ENCODE assay signal across 8 mouse cellular contexts in genomic region chr17:37046312-37047112, GRCm38 (mm10). TPM values are rescaled to one million over a fixed set of nuclear protein-coding genes. Genes with fewer than 3 reads are reported as not detected.
DNase-seq lines count a peak whose midpoint lies in the region; ATAC-seq and TF ChIP-seq lines count a peak whose summit lies in the region.
"Had no signal": no experiment of that assay in that cellular context is flagged by ENCODE, and none has a peak within 500 bp of the region (broad histone marks: within the 10 kb centered on the region; RNA-seq: fewer than 3 reads in every experiment).

No protein-coding gene starts in this region.

- 0 out of 2 replicates have a peak, but pooled peaks have one; percentile 43 for ATAC-seq in G1E (ENCODE audit: extremely low read depth, insufficient number of reproducible peaks, low FRiP score, poor library complexity, severe bottlenecking)
- ATAC-seq in forebrain, embryonic 13.5 days = peak; percentile 64

- no peaks in the 10 kb centered on the region for H3K9me3 ChIP-seq in G1E (replicated peaks)
- no peaks in the 10 kb centered on the region for H3K9me3 ChIP-seq in forebrain, embryonic 13.5 days (replicated peaks)
- no peaks in the 10 kb centered on the region for H3K9me3 ChIP-seq in hindbrain, embryonic 10.5 days

- H3K27me3 ChIP-seq in G1E (ENCODE audit: insufficient read depth, low read length) = peaks cover 22% of the 10 kb centered on the region
- H3K27me3 ChIP-seq in forebrain, embryonic 13.5 days = peaks cover 4% of the 10 kb centered on the region
- H3K27me3 ChIP-seq in hindbrain, embryonic 10.5 days (ENCODE audit: insufficient read depth, poor library complexity, severe bottlenecking) = peaks cover 34% of the 10 kb centered on the region

- H3K4me3 ChIP-seq in G1E (ENCODE audit: low read depth, low read length) = peak overlapping the region; percentile 82
- H3K4me3 ChIP-seq in forebrain, embryonic 13.5 days = peak overlapping the region; percentile 86
- peak overlapping the region; percentile 92 for H3K4me3 ChIP-seq in hindbrain, embryonic 10.5 days

- WGBS in forebrain, embryonic 13.5 days = under 1% methylated on average over 35 of the region's 58 CpGs
- 1% methylated on average over 46 of the region's 58 CpGs for WGBS in hindbrain, embryonic 10.5 days

- DNase-seq in G1E (ENCODE audit: low spot score) = peak; percentile 59
- DNase-seq in brain, embryonic 14.5 days (ENCODE audit: low read depth) = peak; percentile 84
- DNase-seq in hindbrain, embryonic 10.5 days (ENCODE audit: low spot score) = peak; percentile 71
- peak; percentile 56 for DNase-seq in layer of hippocampus, adult 9-11 months
- DNase-seq in lung, postnatal 10 days = peak; percentile 71
- peak; percentile 79 to 80 for DNase-seq in right cerebral cortex, postnatal 10 days (ENCODE audit: low spot score in 2 of 2)

- peaks cover 42% of the 10 kb centered on the region for H3K4me1 ChIP-seq in G1E (ENCODE audit: insufficient read depth, low read depth, low read length)
- peaks cover 49% of the 10 kb centered on the region for H3K4me1 ChIP-seq in forebrain, embryonic 13.5 days
- H3K4me1 ChIP-seq in hindbrain, embryonic 10.5 days (replicated peaks) = peaks cover 56% of the 10 kb centered on the region

- TF ChIP-seq CTCF in G1E (IDR thresholded peaks at IDR 0.05; ENCODE audit: low read depth, low read length) = no peak
- TF ChIP-seq CTCF in brain, embryonic 14.5 days (IDR thresholded peaks at IDR 0.05; ENCODE audit: borderline replicate concordance, extremely low read depth, insufficient read depth, insufficient read length) = peak; percentile 31; the same call in 1 of the 2 replicates

- H3K27ac ChIP-seq in forebrain, embryonic 13.5 days = peak overlapping the region; percentile 93
- peak overlapping the region; percentile 96 for H3K27ac ChIP-seq in hindbrain, embryonic 10.5 days

- peaks cover 28% of the 10 kb centered on the region for H3K36me3 ChIP-seq in G1E (replicated peaks)
- no peaks in the 10 kb centered on the region for H3K36me3 ChIP-seq in forebrain, embryonic 13.5 days (ENCODE audit: poor library complexity, severe bottlenecking)
- H3K36me3 ChIP-seq in hindbrain, embryonic 10.5 days = no peaks in the 10 kb centered on the region

- TF ChIP-seq POLR2A in brain, embryonic 14.5 days (IDR thresholded peaks at IDR 0.05; ENCODE audit: borderline replicate concordance, extremely low read depth, insufficient read depth, insufficient read length, poor library complexity, severe bottlenecking) = peak; percentile 34; the same call in 1 of the 2 replicates

- H3K9ac ChIP-seq in forebrain, embryonic 13.5 days = peak overlapping the region; percentile 96

- peak overlapping the region; percentile 91 for H3K4me2 ChIP-seq in forebrain, embryonic 13.5 days

RNA-seq across cellular contexts. Expression of gene Gabbr1, which starts 0.7 kb away (rescaled TPM):
- 35.2 and 36.4 TPM in 2 replicates for total RNA-seq in G1E (2014; fragmentation: Nextera tagmentation)
- 11.7 and 12.4 TPM in 2 replicates for total RNA-seq in G1E (2017)
- 31.9 and 42.6 TPM in 2 replicates for polyA plus RNA-seq in G1E (2012)
- 238 and 282 TPM in 2 replicates for polyA plus RNA-seq in brain, embryonic 14.5 days (2012; rRNA removed)
- polyA plus RNA-seq in forebrain, embryonic 13.5 days (2015; fragmentation: Nextera tagmentation; extraction: Ambion mirVana) = 30.1 and 35.2 TPM in 2 replicates
- polyA plus RNA-seq in hindbrain, embryonic 10.5 days (2016; fragmentation: Nextera tagmentation; extraction: Ambion mirVana) = 10.8 and 17.0 TPM in 2 replicates

RNA-seq across cellular contexts. Expression of gene Mog, which starts 23.3 kb away (rescaled TPM):
- total RNA-seq in G1E (2014; fragmentation: Nextera tagmentation) (not detected in 2 replicates), G1E (2017) (0.05 TPM in 1 of 2 replicates, not detected in the other)
- polyA plus RNA-seq in G1E (2012) = not detected in 2 replicates
- polyA plus RNA-seq in brain, embryonic 14.5 days (2012; rRNA removed) = not detected in 2 replicates
- polyA plus RNA-seq in forebrain, embryonic 13.5 days (2015; fragmentation: Nextera tagmentation; extraction: Ambion mirVana) = 1.1 and 1.5 TPM in 2 replicates
- polyA plus RNA-seq in hindbrain, embryonic 10.5 days (2016; fragmentation: Nextera tagmentation; extraction: Ambion mirVana) = 0.19 and 0.34 TPM in 2 replicates

RNA-seq across cellular contexts. Expression of gene Olfr90, which starts 41.8 kb away (rescaled TPM):
- total RNA-seq in G1E (2014; fragmentation: Nextera tagmentation) (not detected in 2 replicates), G1E (2017) (0.06 and 0.27 TPM in 2 replicates)
- polyA plus RNA-seq in G1E (2012) = not detected in 2 replicates
- polyA plus RNA-seq in brain, embryonic 14.5 days (2012; rRNA removed) = not detected in 2 replicates
- 0.09 and 0.10 TPM in 2 replicates for polyA plus RNA-seq in forebrain, embryonic 13.5 days (2015; fragmentation: Nextera tagmentation; extraction: Ambion mirVana)
- 0.08 TPM in 1 of 2 replicates, not detected in the other for polyA plus RNA-seq in hindbrain, embryonic 10.5 days (2016; fragmentation: Nextera tagmentation; extraction: Ambion mirVana)

RNA-seq across cellular contexts. Expression of gene Zfp57, which starts 45.5 kb away (rescaled TPM):
- total RNA-seq in G1E (2014; fragmentation: Nextera tagmentation) (not detected in 2 replicates), G1E (2017) (0.35 and 0.44 TPM in 2 replicates)
- polyA plus RNA-seq in G1E (2012) = not detected in 2 replicates
- polyA plus RNA-seq in brain, embryonic 14.5 days (2012; rRNA removed) = 352 and 386 TPM in 2 replicates
- 215 and 228 TPM in 2 replicates for polyA plus RNA-seq in forebrain, embryonic 13.5 days (2015; fragmentation: Nextera tagmentation; extraction: Ambion mirVana)
- polyA plus RNA-seq in hindbrain, embryonic 10.5 days (2016; fragmentation: Nextera tagmentation; extraction: Ambion mirVana) = 79.9 and 96.9 TPM in 2 replicates

RNA-seq across cellular contexts. Expression of gene Olfr91, which starts 51.6 kb away (rescaled TPM):
- total RNA-seq in G1E (2014; fragmentation: Nextera tagmentation) (not detected in 2 replicates), G1E (2017) (0.05 and 0.06 TPM in 2 replicates)
- not detected in 2 replicates for polyA plus RNA-seq in G1E (2012)
- not detected in 2 replicates for polyA plus RNA-seq in brain, embryonic 14.5 days (2012; rRNA removed)
- polyA plus RNA-seq in forebrain, embryonic 13.5 days (2015; fragmentation: Nextera tagmentation; extraction: Ambion mirVana) = not detected in 2 replicates
- not detected in 2 replicates for polyA plus RNA-seq in hindbrain, embryonic 10.5 days (2016; fragmentation: Nextera tagmentation; extraction: Ambion mirVana)
- total RNA-seq: layer of hippocampus, postnatal 14 days had no signal

Comparison
In these comparisons a context has a peak if more than half of its experiments do, and no peak if none do; other contexts are left out.
1. Peak in every context shown above with its lines: DNase-seq, ATAC-seq, H3K4me3 ChIP-seq and H3K27ac ChIP-seq.